Mouse (Mus musculus) thymus, adult 2 months (tissue): Measurements from ENCODE around the gene Cadm4.

ENCODE experiments used
- CTCF ChIP-seq: fragments of 200-500 bp; IDR thresholded peaks from 2 replicates; pipeline ENCODE4 v1.5.1; 2012; ENCODE audit warnings: mild to moderate bottlenecking, control low read depth, low read length, moderate library complexity, borderline replicate concordance; ENCODE audit not compliant: control insufficient read depth, poor library complexity, insufficient read depth; ENCODE audit errors: extremely low read depth
- POLR2A ChIP-seq: fragments of 200-500 bp; IDR thresholded peaks from 2 replicates; pipeline ENCODE4 v1.6.1; 2012; ENCODE audit warnings: mild to moderate bottlenecking, low read length, control low read depth, moderate library complexity; ENCODE audit not compliant: control insufficient read depth, poor library complexity, insufficient read depth; ENCODE audit errors: extremely low read depth

- TF ChIP-seq CTCF (no peak), POLR2A (no peak)
Measured at GRCm38 (mm10) chr7:24546068-24546614, 64.3 kb downstream of the Cadm4 start, which contains the start of the genes Pinlyp and Xrcc1.
